Mouse (Mus musculus) cerebellum, adult 2 months (tissue): ENCODE measurements around the gene Tll1.

Experiments used
- CTCF ChIP-seq: fragments of 200-500 bp; IDR thresholded peaks from 2 replicates; pipeline ENCODE4 v1.5.1; 2011; ENCODE audit warnings: low read depth, mild to moderate bottlenecking, control low read depth, low read length, moderate library complexity, borderline replicate concordance; ENCODE audit not compliant: insufficient read depth
- POLR2A ChIP-seq: fragments of 200-500 bp; IDR thresholded peaks from 2 replicates; pipeline ENCODE4 v1.6.1; 2011; ENCODE audit warnings: low read length, control low read depth, borderline replicate concordance; ENCODE audit not compliant: insufficient read depth

DNA sequence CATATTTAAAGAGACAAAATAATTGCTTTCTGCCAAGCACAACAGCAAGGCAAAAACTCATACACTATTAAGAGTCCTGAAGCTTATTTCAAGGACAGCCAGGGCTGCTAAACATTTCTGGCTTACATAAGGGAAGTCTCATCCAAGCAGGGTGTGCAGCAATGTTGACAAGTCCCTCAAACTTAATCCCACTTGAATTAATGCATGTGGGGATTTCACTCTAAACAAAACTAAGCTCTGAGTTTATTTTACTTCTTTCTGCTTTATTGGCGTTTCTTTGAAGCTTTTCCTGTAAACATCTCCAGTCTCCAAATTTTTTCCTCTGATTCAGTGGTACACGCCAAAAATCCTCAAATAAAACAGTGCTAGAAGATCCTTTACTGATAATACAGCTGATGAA, 146.2 kb downstream of the Tll1 start:
- TF ChIP-seq CTCF (no peak), POLR2A (no peak)
